Mouse (Mus musculus) intestine, embryonic 14.5 days (tissue): ENCODE measurements at regions not wholly inside any gene's neighbourhood (a gene's known extent, or its start where the extent isn't known, plus 50 kb on each side); places are given as distances from the start of the nearest gene placed in this dataset.
"Not testable (repeated sequence)": the region's sequence is repeated elsewhere in the genome, so short reads cannot be mapped to it uniquely, and the experiment has no call there.

Experiments
- ATAC-seq: fragments of 200-750 bp; cut with Nextera tagmentation; replicated peaks from 2 replicates; pipeline ENCODE4 v1.8.0; 2017; ENCODE audit warnings: low read depth, moderate number of reproducible peaks, moderate TSS enrichment, moderate library complexity; ENCODE audit not compliant: low FRiP score, low TSS enrichment
- DNase-seq: peaks from one replicate; pipeline ENCODE4 v3.0.0-alpha.2; 2018; ENCODE audit warnings: low spot score
- H3K27ac ChIP-seq: fragments of 300-500 bp; sonication (generic); 2 replicates; pipeline ENCODE4 v1.5.1; 2014; ENCODE audit warnings: low read depth, mild to moderate bottlenecking, control low read depth
- H3K27me3 ChIP-seq: fragments of 300-500 bp; sonication (generic); replicated peaks from 2 replicates; pipeline ENCODE4 v1.6.1; 2014; ENCODE audit warnings: low read length, control low read depth; ENCODE audit not compliant: control insufficient read depth, insufficient read depth
- H3K36me3 ChIP-seq: fragments of 300-500 bp; sonication (generic); 2 replicates; pipeline ENCODE4 v1.6.1; 2014; ENCODE audit warnings: low read length, control low read depth; ENCODE audit not compliant: control insufficient read depth, insufficient read depth
- H3K4me1 ChIP-seq: fragments of 300-500 bp; sonication (generic); replicated peaks from 2 replicates; pipeline ENCODE4 v1.6.1; 2014; ENCODE audit warnings: low read length, control low read depth, mixed read lengths; ENCODE audit not compliant: control insufficient read depth, insufficient read depth
- H3K4me2 ChIP-seq: fragments of 300-500 bp; sonication (generic); 2 replicates; pipeline ENCODE4 v1.6.1; 2014; ENCODE audit warnings: low read length
- H3K4me3 ChIP-seq: fragments of 300-500 bp; sonication (generic); 2 replicates; pipeline ENCODE4 v1.5.1; 2014; ENCODE audit warnings: low read depth, low read length, control low read depth, mixed read lengths
- H3K9ac ChIP-seq: fragments of 300-500 bp; sonication (generic); 2 replicates; pipeline ENCODE4 v1.6.1; 2014; ENCODE audit warnings: mild to moderate bottlenecking, low read length
- H3K9me3 ChIP-seq: fragments of 300-500 bp; sonication (generic); 2 replicates; pipeline ENCODE4 v1.6.1; 2016; ENCODE audit warnings: low read length, control low read depth; ENCODE audit not compliant: control insufficient read depth
- WGBS: fragments of 180-500 bp; shearing (Covaris S2); extraction: QIAGEN DNeasy Blood & Tissue Kit; methylation state at CpG from one replicate; pipeline ENCODE4 v1.1.7; 2014; 5-methylcytosine and 5-hydroxymethylcytosine counted together

DNA sequence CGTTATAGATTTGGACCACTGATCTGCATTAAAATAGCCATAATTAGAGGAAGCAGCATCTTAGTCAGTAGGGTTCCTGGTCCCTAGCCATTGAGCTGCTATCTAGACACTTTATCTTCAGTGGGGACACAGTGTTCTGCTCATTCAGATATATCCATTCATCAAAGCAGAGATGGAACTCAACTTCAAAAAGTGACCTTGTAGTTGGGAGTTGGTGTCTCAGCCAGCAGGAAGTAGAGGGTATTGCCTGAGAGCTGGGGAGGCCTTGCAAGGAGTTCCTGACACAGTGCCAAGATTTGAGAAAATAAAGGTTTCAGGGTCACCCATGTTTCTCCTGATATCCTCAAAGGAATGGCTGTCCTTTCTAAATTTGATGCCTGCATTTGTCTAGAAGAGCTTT is 304.7 kb upstream of the Shh start:
- Histone ChIP-seq H3K27me3 (no peaks in the 10 kb centered on the region), H3K9me3 (no peaks in the 10 kb centered on the region), H3K9ac (no peak overlapping the region), H3K27ac (no peak overlapping the region), H3K4me2 (no peak overlapping the region), H3K4me1 (no peaks in the 10 kb centered on the region), H3K36me3 (no peaks in the 10 kb centered on the region), H3K4me3 (no peak overlapping the region)
- ATAC-seq (no peak), DNase-seq (peak; percentile 38)
- WGBS = 81% methylated on average over 1 of the region's 1 CpGs

- Histone ChIP-seq H3K4me2 (no peak overlapping the region), H3K27me3 (no peaks in the 10 kb centered on the region), H3K4me1 (no peaks in the 10 kb centered on the region), H3K27ac (no peak overlapping the region), H3K36me3 (no peaks in the 10 kb centered on the region), H3K9ac (no peak overlapping the region), H3K9me3 (0 out of 2 replicates have a peak, but pooled peaks cover 2% of the 10 kb centered on the region), H3K4me3 (no peak overlapping the region)
- 86% methylated on average over 6 of the region's 6 CpGs for WGBS
- no peak for ATAC-seq
- no peak for DNase-seq
Observed at GRCm38 (mm10) chr5:28756171-28756948, 289.3 kb upstream of the Shh start.

DNA sequence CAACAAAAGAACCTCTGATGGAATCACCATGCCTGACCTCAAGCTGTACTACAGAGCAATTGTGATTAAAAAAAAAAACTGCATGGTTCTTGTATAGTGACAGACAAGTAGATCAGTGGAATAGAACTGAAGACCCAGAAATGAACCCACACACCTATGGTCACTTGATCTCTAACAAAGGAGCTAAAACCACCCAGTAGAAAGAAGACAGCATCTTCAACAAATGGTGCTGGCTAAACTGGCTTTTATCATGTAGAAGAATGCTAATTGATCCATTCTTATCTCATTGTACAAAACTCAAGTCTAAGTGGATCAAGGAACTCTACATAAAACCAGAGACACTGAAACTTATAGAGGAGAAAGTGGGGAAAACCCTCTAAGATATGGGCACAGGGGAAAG is 284.8 kb upstream of the Shh start:
- not testable (repeated sequence) for H3K27me3 ChIP-seq, ATAC-seq

DNA sequence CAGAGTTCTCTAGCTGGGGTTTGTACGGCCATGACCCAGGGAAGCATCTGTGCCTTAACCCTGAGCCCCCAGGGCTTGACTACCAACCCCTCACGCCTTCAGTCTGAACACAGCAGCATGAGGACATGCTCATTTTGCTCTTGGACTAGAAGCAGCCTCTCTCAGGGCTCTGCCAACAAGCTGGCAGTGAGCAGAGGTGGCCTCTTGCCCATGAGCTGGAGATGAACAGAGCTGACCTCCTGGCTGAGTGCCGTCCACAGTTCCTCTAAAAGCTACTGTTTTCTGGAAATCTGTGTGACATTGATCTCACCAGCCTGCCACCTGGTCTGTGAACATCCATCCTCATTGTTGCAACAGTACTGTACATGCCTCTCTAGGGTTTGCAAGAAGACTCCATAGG is 267.7 kb upstream of the Shh start:
- no peak overlapping the region for H3K4me3 ChIP-seq
- no peak for ATAC-seq
- no peaks in the 10 kb centered on the region for H3K9me3 ChIP-seq
- H3K4me1 ChIP-seq = no peaks in the 10 kb centered on the region
- no peaks in the 10 kb centered on the region for H3K27me3 ChIP-seq
- H3K9ac ChIP-seq = no peak overlapping the region
- DNase-seq = no peak
- no peak overlapping the region for H3K4me2 ChIP-seq
- WGBS = 82% methylated on average over 3 of the region's 3 CpGs
- no peak overlapping the region for H3K27ac ChIP-seq
- no peaks in the 10 kb centered on the region for H3K36me3 ChIP-seq

More for the DNA sequence above, 284.8 kb upstream of the Shh start:
- not testable (repeated sequence) for H3K4me3 ChIP-seq, H3K9ac ChIP-seq, H3K4me2 ChIP-seq, H3K27ac ChIP-seq, H3K4me1 ChIP-seq, H3K36me3 ChIP-seq, H3K9me3 ChIP-seq, DNase-seq

DNA sequence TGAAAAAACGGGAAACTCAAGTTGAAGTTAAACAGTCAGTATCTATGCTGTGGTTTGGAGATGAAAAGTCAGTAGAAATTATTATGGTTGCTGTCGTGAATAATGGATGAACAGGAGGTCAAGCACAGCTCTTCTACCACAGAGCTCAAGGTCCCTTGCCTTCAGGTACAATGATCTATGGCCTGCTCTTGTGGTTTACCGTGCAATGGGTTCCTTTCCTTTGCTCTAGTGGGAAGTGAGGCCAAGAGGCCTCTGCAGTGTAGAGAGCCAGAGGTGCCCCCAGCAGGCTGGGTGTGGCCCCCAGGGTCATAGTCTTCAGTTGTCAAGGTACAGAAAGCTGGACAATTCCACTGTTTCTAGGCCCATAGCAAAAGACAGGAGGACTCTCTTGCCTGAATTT is 255.0 kb upstream of the Shh start:
- Histone ChIP-seq H3K27ac (no peak overlapping the region), H3K27me3 (no peaks in the 10 kb centered on the region), H3K9me3 (no peaks in the 10 kb centered on the region), H3K4me1 (no peaks in the 10 kb centered on the region), H3K4me2 (no peak overlapping the region), H3K36me3 (no peaks in the 10 kb centered on the region), H3K4me3 (no peak overlapping the region), H3K9ac (no peak overlapping the region)
- DNase-seq (no peak), ATAC-seq (no peak)
- WGBS = 83% methylated on average over 3 of the region's 3 CpGs

- WGBS = 84% methylated on average over 4 of the region's 4 CpGs
- Histone ChIP-seq H3K4me2 (no peak overlapping the region), H3K27ac (no peak overlapping the region), H3K9ac (no peak overlapping the region), H3K27me3 (no peaks in the 10 kb centered on the region), H3K4me3 (no peak overlapping the region), H3K9me3 (no peaks in the 10 kb centered on the region), H3K4me1 (no peaks in the 10 kb centered on the region), H3K36me3 (no peaks in the 10 kb centered on the region)
- no peak for DNase-seq
- no peak for ATAC-seq
Observed at GRCm38 (mm10) chr5:28714978-28715377, 247.9 kb upstream of the Shh start.

GRCm38 (mm10) chr5:28710517-28710916 is 243.5 kb upstream of the Shh start:
- Histone ChIP-seq H3K9ac (no peak overlapping the region), H3K27me3 (no peaks in the 10 kb centered on the region), H3K4me2 (no peak overlapping the region), H3K9me3 (no peaks in the 10 kb centered on the region), H3K4me3 (no peak overlapping the region), H3K36me3 (no peaks in the 10 kb centered on the region), H3K27ac (no peak overlapping the region), H3K4me1 (no peaks in the 10 kb centered on the region)
- DNase-seq (no peak), ATAC-seq (no peak)
- WGBS = 44% methylated on average over 4 of the region's 4 CpGs

DNA sequence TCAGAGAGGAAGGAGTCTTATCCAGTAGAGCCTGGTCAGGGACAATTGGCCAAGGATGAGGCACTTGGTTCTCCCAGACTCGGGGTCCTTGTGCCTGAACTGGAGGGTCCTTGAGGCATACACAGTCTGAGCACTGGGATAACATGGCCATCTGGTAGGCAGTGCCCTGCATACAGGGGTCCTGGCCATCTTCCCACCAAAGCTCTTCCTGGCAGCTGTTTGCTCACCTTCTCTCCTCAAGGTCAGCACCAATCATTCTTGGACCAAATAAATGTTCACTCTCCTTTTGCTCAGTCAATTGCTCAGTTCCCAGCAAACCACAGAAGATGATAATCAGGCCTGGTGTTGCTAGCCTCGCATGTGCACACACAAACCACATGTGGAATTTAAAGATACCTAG is 242.6 kb upstream of the Shh start:
- no peak overlapping the region for H3K4me2 ChIP-seq
- ATAC-seq = no peak
- DNase-seq = no peak
- no peaks in the 10 kb centered on the region for H3K27me3 ChIP-seq
- no peaks in the 10 kb centered on the region for H3K36me3 ChIP-seq
- H3K9ac ChIP-seq = no peak overlapping the region
- no peak overlapping the region for H3K4me3 ChIP-seq
- H3K27ac ChIP-seq = no peak overlapping the region
- no peaks in the 10 kb centered on the region for H3K9me3 ChIP-seq
- WGBS = 80% methylated on average over 2 of the region's 2 CpGs
- no peaks in the 10 kb centered on the region for H3K4me1 ChIP-seq

GRCm38 (mm10) chr5:28704359-28704758 is 237.3 kb upstream of the Shh start:
- Histone ChIP-seq H3K4me2 (no peak overlapping the region), H3K9ac (no peak overlapping the region), H3K27ac (no peak overlapping the region), H3K27me3 (no peaks in the 10 kb centered on the region), H3K36me3 (no peaks in the 10 kb centered on the region), H3K4me1 (no peaks in the 10 kb centered on the region), H3K4me3 (no peak overlapping the region), H3K9me3 (no peaks in the 10 kb centered on the region)
- ATAC-seq (no peak), DNase-seq (no peak)
- 65% methylated on average over 1 of the region's 1 CpGs for WGBS
